Mouse (Mus musculus) ZHBTc4 (cell line): ENCODE measurements around the gene Myg1.
A peak's percentile ranks its signal among the peaks of the same experiment; 100 is the strongest.

Experiments used
- DNase-seq: peaks from one replicate; pipeline ENCODE4 v3.0.0-alpha.2; 2011; ENCODE audit warnings: low read depth, low spot score

Myg1 gene

DNA sequence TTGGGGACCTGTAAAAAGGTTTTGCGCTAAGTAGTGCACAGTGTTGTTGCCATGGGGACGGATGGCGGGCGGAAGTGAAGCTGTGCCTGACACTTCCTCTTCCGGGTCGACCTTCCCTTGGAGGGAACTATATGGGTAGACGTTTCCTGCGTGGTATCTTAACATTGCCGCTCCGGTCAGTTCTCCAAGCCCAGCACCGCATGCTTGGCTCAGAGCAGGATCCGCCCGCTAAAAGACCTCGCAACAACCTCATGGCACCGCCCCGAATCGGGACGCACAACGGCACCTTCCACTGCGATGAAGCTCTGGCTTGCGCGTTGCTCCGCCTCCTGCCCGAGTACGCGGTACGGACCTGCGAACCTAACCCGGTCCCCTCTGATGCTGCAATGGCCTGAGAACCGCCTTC lies at the start of gene Myg1:
Gene Myg1, plus strand, starts transcription at position 100 of the 406 bp plus-strand sequence.
- peak; percentile 92 for DNase-seq

DNA sequence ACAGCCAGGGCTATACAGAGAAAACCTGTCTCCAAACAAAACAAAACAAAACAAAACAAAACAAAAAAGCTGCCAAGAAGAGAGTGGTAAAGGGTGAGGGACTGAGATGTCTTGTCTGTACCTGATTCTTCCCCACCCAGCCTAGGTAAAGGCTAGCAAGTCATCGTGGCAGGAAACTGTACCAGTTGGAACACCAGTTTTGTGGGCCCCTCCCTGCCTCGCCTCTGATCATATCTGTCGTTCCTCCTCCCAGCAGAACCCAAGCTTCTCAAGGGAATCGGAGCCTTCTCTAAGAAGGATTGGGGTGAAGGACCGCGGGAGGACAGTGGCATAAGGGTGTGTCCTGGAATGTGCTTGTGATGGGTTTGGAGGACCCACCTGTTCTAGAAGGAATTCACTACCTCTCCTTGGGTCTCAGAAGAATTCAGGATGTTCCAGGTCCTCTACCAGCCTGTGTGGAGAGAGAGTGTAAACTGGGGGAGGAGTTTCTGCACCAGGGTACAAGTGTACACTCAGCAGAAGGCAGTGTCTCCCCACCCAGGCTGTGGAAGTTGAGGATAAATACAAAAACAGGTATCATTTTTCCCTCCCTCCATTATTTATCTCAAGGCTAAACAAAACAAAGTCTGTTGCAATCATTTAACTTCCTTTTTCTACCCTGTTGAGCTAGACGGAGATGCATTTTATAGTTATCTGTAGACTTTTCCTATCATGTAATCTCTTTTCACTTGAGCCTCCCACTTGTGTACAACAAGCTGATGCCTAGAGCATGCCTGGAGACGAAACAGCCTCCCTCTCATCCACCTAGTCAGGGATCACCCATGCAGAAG lies 48.8 kb upstream of the Myg1 start:
- DNase-seq = peak; percentile 45

DNA sequence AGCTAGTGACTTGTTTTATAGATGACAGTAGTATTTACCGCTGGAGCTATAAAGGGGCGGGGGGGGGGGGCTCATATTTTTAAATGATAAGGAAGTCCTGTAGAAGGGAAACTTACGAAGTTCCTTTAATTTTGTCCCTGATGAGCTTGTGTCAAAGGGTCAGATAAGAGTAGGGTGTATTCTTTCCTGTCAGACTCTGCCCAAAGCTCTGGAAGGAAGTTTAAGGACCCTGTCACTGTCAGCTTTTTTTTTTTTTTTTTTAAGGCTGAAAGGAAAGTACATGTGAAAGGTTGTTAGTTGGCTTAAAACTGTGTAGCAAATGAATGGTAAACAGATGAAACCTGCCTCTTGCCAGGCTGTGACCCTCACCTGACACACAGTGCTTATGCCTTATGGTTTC lies 47.9 kb upstream of the Myg1 start:
- DNase-seq = no peak

DNA sequence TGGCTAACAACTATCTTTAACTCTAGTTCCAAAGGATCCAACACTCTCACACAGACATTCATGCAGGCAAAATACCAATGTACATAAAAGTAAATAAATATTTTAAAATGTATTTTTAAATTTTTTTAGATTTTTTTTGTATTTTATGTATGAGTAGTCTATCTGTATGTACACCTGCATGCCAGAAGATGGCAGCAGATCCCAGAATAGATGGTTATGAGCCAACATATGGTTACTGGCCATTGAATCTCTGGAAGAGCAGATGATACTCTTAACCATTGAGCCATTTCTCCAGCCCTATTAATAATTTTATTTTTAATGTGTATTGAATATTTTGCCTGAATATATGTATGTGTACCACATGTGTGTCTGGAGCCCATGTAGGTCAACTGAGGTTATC lies 44.1 kb upstream of the Myg1 start:
- peak; percentile 59 for DNase-seq

DNA sequence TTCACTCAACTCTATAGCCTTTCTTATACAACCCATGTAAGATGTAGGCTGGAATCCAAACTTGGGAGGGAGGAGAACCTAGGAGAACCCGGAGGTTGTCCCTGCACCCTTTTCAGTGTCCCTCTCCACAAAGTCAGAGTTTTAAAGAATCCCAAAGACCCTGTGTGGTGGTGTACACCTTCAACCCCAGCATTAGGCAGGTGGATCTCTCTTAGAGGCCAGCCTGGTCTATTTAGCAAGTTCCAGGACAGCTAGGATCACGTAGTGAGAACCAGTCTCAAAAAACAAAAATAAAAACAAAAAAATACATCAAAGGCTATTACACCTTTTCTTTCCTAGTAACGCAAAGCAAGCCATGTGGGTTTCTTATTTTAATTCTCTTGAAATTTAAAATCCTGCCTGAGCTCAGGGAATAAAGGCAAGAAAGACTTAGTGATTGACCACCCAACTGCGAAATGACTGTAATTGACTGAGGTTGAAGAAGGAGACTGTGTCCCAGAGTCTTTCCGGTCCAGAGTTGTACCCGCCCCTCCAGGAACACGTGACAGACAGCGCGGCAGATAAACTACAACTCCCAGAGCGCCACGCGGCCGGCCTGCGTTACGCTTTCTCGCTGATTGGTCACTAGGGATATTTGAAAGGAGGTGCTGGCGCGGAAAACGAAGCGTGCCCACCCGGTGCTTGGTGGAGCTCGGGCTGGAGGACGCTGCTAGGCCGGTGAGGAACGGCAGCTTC lies 35.7 kb upstream of the Myg1 start, which contains the start of gene Espl1:
Gene Espl1, plus strand, starts transcription at position 634 of the 735 bp plus-strand sequence.
- DNase-seq = peak; percentile 98

DNA sequence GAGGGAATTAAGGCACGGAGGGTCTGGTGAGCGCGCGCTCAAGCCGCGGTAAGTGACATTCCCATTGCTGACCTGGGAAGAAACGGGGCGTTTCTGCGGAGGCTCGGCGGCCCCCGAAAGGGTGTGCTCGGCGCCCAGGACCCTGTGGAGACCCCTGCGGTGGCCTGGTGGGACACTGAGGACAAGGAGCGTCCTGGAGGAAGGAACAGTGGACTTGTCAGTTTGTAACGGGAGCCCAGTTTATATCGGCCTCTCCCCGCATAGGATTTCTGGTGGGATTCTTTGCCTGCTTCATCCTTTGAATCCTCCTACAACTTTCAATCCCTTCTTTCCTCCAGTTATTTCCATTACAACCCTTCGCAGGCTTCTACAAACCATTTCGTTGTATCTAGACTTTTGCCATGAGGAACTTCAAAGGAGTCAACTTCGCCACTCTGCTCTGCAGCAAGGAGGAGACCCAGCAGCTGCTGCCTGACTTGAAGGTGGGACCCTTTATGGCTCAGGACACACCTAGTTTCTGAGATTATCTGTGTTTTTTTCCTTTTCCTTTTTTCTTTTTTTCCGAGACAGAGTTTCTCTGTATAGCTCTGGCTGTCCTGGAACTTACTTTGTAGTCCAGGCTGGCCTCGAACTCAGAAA lies 35.0 kb upstream of the Myg1 start:
- no peak for DNase-seq

DNA sequence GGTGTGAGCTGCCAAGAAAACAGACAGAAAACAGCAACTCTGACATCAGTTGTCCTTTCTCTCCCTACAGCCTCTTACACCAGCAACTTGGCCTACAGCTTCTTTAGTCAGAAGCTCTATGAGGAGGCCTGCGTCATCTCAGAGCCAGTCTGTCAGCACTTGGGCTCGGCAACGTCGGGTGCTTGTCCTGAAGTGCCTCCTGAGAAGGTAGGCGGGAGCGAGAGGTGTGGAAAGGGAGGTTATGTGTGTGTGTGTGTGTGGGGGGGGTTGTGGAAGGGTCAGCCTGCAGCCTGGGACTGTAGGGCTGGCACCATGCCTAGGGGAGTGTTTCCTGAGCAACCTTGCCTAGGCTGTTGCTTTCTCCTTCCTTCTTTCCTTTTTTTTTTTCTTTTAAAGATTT lies 29.0 kb upstream of the Myg1 start:
- no peak for DNase-seq

DNA sequence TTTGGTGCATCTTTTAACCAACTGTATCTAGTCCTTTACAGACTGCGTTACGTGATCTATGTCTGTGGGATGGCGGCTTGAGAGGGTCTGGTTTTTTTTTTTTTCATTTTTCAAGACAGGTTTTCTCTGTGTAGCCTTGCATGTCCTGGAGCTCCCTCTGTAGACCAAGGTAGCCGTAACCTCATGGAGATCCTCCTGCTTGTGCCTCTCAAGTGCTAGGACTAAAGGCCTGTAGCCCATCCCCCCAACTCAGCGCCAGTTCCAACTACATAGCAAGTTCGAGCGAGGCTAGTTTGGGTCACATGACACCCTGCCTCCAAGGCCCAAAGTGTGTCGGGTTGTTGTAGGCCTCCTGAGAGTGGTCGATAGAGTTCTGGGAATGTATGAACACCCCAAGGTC lies 22.8 kb upstream of the Myg1 start:
- DNase-seq = peak; percentile 59

DNA sequence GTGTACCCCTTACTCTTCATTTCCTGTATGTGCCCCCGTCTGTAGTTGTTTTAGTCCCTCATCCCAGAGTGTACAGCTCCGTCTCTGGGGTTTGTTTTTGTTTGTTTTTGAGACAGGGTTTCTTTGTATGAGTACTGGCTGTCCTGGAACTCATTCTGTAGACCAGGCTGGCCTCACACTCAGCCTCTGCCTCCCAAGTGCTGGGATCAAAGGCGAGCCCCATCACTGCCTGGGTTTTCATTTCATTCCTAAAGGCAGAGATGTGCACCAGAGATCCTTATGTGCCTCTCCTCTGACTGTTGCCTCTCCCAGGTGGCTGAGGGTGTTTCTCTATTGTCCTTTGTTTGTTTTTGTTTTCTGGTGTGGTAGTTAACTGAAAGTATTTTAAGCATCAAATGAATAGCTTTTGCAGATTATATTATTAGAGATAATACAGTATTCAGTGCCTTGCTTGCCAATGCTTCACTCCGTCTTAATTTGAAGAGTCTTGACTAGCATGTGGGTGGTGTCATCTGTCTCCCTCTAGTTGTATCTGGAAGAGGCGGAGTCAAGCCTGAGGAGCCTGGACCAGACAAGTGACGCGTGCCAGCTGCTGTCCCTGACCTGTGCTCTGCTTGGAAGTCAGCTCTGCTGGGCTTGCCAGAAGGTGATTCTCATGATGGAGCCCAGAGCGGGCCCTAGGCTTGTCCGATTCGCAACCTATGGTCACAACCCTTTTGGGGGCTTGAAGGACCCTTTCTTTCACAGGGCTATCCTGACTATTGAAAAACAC lies 21.2 kb upstream of the Myg1 start:
- DNase-seq = no peak

DNA sequence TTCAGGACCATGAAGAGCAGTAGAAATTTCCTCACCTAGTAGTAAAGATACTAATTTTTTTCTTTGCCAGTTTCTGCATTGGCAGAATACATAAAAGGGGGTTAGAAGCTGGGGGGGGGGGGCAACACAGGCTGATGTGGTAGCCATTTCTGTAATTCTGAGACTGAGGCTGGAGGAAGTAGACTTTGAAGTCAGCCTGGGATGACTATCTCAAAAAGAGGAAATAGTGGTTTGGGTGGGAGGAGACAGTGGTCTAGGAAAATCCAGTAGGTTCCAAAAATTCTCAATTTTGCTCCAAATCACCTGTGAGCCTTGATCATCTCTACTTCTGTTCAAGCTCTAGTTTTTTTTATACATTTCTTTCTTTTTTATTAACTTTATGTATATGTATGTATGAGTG lies 20.0 kb upstream of the Myg1 start:
- DNase-seq = no peak

DNA sequence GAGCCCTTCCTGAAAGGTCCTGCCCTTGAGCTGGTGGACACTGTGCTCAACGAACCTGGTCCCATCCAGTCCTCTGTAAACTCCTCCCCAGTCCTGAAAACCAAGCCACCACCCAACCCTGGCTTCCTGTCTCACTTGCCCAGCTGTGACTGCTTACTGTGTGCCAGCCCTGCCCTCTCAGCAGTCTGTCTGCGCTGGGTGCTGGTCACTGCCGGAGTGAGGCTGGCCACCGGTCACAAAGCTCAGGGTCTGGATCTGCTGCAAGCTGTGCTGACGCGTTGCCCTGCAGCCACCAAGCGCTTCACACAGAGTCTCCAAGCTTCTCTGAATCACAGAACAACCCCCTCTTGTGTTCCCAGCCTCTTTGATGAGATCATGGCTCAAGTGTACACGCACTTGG lies 16.2 kb upstream of the Myg1 start:
- no peak for DNase-seq

DNA sequence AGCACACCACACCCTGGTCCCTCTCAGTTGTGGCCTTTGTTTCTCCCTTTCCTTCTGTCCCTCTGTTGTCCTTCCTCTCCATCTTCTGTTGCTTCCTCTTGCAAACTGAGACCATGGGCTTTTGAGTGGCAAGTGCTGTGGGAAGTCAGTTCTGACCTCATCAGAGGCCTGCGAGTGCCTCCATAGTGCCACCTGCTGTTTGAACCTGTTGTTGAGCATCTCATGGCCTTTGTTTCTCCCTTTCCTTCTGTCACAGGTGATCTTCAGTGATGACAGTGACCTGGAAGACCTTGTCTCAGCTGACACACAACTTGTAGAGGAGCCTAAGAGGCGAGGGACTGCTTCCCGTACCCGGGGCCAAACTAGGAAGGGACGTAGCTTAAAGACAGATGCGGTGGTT lies 15.2 kb upstream of the Myg1 start:
- DNase-seq = peak; percentile 84

DNA sequence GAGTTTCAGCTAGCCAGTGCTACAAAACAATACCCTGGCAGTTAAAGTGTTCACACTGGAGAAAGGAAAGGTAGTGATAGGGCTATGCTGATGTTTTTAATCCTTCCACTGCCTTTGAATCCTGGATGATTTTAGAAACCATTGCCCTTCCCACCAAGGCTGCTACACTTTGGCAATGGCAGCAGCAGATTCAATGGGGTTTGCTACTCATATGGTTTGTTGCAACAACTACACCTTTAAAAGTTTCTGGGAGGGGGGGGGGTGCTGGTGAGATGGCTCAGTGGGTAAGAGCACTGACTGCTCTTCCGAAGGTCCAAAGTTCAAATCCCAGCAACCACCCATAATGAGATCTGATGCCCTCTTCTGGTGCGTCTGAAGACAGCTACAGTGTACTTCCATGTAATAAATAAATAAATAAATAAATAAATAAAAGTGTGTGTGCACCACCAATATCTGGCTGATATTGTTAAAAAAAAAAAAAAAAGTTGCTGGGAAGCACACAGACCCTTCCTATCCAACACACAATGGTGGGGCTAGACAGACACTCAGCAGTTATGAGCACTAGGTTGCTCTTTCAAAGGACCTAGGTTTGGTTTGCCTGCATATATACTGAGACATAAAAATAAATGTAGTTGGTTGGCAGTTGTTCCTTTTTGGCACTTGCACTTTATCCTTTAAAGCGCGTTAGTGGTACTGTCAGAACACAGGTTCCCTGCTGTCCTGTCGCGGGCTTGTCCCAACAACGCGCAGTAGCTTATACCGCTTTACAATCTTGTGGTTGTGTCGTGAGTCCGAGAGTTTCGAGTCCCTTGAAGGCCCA lies 6.6 kb upstream of the Myg1 start:
- peak; percentile 35 for DNase-seq

DNA sequence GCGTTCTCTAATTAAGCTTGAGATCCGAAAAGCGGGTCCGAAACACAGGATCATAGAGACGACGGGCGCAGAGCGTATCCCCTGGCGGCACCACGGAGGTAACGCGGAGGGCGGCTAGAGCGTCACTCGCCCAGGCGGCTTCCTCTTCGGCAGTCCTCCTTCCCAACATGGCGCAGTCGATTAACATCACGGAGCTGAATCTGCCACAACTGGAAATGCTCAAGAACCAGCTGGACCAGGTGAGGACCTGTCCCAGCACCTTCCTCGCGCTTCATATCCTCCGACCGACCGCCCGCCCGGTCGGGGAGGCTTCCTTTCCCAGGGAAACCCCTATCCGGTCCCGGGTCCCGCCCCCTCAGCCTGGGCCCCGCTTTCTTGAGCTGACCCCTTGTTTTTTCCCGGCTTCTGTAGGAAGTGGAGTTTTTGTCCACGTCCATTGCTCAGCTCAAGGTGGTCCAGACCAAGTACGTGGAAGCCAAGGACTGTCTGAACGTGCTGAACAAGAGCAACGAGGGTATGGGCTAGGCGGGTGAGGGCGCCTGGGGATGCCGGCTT lies 5.4 kb upstream of the Myg1 start, which contains the start of gene Pfdn5:
Gene Pfdn5, plus strand, starts transcription at position 95 of the 555 bp plus-strand sequence.
- DNase-seq = peak; percentile 88

DNA sequence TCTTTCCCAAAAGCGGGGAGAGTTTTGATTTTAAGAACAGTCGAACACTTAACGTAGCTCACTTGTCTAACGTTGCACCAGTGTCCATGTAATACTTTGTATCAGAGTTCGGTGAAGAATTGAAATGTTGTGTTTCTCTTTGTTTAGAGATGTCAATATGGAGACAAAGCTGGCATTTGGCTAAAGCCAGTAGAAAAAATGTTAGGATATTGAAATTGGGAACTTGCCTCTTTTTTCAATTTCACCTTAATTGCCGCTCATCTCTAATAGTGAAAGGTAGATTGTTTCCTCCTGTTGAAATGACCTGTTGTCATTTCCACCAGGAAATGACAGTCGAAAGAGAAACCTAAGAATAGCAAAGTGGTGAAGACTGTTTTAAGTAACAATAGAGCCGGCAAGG lies 4.6 kb upstream of the Myg1 start:
- DNase-seq = no peak

DNA sequence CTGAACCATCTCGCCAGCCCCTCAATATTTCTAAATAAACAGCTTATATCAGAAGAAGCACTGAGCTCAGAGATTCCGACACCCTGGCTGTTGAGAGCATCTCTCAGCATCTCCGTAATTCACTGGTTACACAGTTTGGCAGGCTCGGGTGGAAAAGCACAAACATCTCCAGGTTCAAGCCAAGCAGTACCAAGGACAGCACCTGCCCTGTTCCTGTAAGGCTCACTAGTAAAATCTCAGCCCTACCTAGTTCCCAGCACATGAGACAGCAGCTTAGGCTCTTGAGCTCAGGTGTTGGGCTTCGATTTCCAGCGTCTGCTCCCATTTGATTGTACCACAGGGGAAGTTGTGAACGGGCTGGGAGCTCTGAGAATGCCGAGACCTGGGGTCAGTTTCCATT lies 3.7 kb downstream of the Myg1 start:
- DNase-seq = peak; percentile 52

DNA sequence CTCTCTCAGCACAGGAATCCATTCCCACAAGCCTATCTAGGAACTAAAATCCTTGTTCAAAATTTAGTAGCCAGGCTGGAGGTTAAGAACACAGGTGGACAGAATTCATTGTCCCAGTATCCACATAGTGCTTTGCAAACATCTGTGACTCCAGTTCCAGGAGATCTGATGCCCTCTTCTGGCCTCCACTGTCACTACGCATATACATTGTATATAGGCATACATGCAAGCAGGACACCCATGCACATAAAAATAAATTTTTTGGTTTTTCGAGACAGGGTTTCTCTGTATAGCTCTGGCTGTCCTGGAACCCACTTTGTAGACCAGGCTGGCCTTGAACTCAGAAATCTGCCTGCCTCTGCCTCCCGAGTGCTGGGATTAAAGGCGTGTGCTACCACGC lies 4.4 kb downstream of the Myg1 start:
- DNase-seq = peak; percentile 50

DNA sequence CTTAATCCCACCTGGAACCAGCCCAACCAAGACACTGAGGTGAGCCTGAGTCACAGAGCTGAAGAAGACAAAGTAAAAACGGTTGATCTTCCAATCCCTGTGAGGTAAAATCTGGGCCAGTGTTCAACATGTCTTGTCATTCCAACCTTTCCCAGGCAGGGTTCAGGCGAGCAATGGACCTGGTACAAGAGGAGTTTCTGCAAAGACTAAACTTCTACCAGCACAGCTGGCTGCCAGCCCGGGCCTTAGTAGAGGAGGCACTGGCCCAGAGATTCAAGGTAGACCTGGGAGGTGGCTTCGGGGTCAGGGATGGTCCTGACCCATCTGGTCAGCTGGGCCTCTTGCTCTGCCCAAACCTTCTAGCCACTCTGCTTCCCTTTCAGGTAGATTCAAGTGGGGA lies 5.4 kb downstream of the Myg1 start:
- no peak for DNase-seq

DNA sequence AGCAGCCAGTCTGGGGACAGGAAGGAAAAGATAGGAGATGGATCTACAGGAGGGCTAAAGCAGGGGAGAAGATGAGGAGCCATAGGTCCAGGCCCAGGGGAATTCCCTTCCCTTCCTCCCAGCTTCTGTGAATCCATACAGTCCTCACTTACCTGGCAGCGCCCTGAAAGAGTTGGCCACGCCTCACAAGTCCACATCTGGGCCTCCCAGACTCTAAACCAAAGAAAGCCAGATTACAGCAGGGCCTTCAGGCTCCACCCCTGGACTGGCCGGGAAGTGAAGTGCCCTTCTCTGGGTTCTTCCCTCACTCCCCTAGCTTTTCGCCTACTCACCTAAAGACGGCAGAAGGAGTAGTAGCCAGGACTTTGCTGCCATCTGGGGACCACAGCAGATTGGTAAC lies 8.1 kb downstream of the Myg1 start:
- DNase-seq = no peak

DNA sequence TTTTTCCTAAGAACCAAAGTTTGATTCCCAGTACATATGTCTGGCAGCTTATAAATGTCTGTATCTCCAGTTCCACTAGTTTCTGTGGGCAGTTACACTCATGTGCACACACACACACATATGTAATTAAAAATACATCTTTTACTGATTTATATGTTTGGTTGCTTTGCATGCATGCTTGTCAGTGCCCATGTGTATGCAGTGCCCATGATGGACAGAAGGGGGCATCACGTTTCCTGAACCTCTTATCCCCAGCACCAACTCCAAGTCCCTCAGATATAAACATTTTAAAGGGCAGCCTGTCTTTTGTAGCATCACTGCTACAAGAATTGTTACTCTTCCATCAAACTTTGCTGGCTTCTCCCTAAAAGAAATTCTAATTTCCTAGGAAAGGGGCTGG lies 10.1 kb downstream of the Myg1 start:
- peak; percentile 73 for DNase-seq
